Mouse (Mus musculus) myocyte (in vitro differentiated cells): ENCODE results near the gene Chst8.

ENCODE experiments used
- MAX ChIP-seq: IDR thresholded peaks from one replicate; pipeline ENCODE4 v1.6.1; 2011; ENCODE audit warnings: low read depth, mild to moderate bottlenecking, control low read depth
- MYOG ChIP-seq, 3 experiments: IDR thresholded peaks; one replicate each; pipeline ENCODE4 v1.6.1; 2011; ENCODE audit warnings: control low read depth in 2 of 3, low read depth in 2 of 3, mild to moderate bottlenecking in 2 of 3; ENCODE audit not compliant: insufficient read length in 2 of 3, control insufficient read depth in 1 of 3, insufficient read depth in 1 of 3
- POLR2A ChIP-seq: IDR thresholded peaks from one replicate; pipeline ENCODE4 v1.6.1; 2011; ENCODE audit warnings: low read depth, mild to moderate bottlenecking, control low read depth, moderate library complexity; ENCODE audit not compliant: insufficient read length

GRCm38 (mm10) chr7:34646144-34646795 lies 166.2 kb downstream of the Chst8 start:
- no peak for TF ChIP-seq POLR2A
- no peak for TF ChIP-seq MYOG (IDR thresholded peaks at IDR 0.05; ENCODE audit: control insufficient read depth in 1 of 3, insufficient read depth in 1 of 3, insufficient read length in 2 of 3, low read depth in 2 of 3)
- no peak for TF ChIP-seq MAX
